Mouse (Mus musculus) ES-Bruce4 (cell line): ENCODE results near the gene Gm21776. TPM values are rescaled to one million over a fixed set of nuclear protein-coding genes. Genes with fewer than 3 reads are reported as not detected.
"Not testable (repeated sequence)": the region's sequence is repeated elsewhere in the genome, so short reads cannot be mapped to it uniquely, and the experiment has no call there.

Experiments used
- H3K27ac ChIP-seq: 2 replicates; pipeline ENCODE4 v1.5.1; 2012; ENCODE audit warnings: low read length, inconsistent platforms; ENCODE audit not compliant: insufficient read depth
- H3K27me3 ChIP-seq: 2 replicates; pipeline ENCODE4 v1.6.1; 2012; ENCODE audit warnings: mild to moderate bottlenecking, low read length, inconsistent platforms; ENCODE audit not compliant: control insufficient read depth, poor library complexity, insufficient read depth, severe bottlenecking
- H3K36me3 ChIP-seq: 2 replicates; pipeline ENCODE4 v1.6.1; 2012; ENCODE audit warnings: inconsistent platforms, mild to moderate bottlenecking, low read length, moderate library complexity; ENCODE audit not compliant: control insufficient read depth, poor library complexity, insufficient read depth, severe bottlenecking
- H3K4me1 ChIP-seq: one replicate; pipeline ENCODE4 v1.8.1; 2011; ENCODE audit warnings: low read length; ENCODE audit not compliant: control insufficient read depth, insufficient read depth
- H3K4me3 ChIP-seq: 2 replicates; pipeline ENCODE4 v1.5.1; 2011; ENCODE audit warnings: low read depth, mild to moderate bottlenecking, low read length
- H3K9ac ChIP-seq: 2 replicates; pipeline ENCODE4 v1.6.1; 2012; ENCODE audit warnings: low read depth, mild to moderate bottlenecking, inconsistent platforms; ENCODE audit not compliant: poor library complexity, severe bottlenecking
- H3K9me3 ChIP-seq: replicated peaks from 2 replicates; pipeline ENCODE4 v1.6.1; 2012; ENCODE audit warnings: mild to moderate bottlenecking, low read length, inconsistent platforms; ENCODE audit not compliant: control insufficient read depth, poor library complexity, insufficient read depth, severe bottlenecking
- polyA plus RNA-seq: library from polyadenylated mRNA; stranded (reverse); fragments of >200 nt; gene quantifications from 2 replicates; pipeline ENCODE4 v1.2.4, GENCODE M21; 2011; ENCODE audit warnings: low read depth; ENCODE audit not compliant: missing spikeins, insufficient read depth, insufficient read length

Gm21776 gene
- not detected in 2 replicates for polyA plus RNA-seq

- H3K9me3 ChIP-seq, H3K4me3 ChIP-seq, H3K27me3 ChIP-seq, H3K4me1 ChIP-seq, H3K27ac ChIP-seq, H3K36me3 ChIP-seq, H3K9ac ChIP-seq: not testable (repeated sequence)
Measured at GRCm38 (mm10) chrY:76378362-76378761, at the start of gene Gm21776. Gm21776 (plus strand) TSS chrY:76378662.
